Mouse (Mus musculus) granulocyte monocyte progenitor cell, adult 5-6 weeks (primary cell): Measurements from ENCODE around the gene Mst1. TPM values are rescaled to one million over a fixed set of nuclear protein-coding genes. Genes with fewer than 3 reads are reported as not detected.

ENCODE experiments used
- ATAC-seq: replicated peaks from 2 replicates; pipeline ENCODE4 v1.8.0; 2016; ENCODE audit warnings: mild to moderate bottlenecking, moderate TSS enrichment, inconsistent platforms; ENCODE audit not compliant: poor library complexity, severe bottlenecking
- total RNA-seq, 2 experiments: library from RNA; stranded (forward) in 1 of 2; stranded (reverse) in 1 of 2; fragments of 200-712, 200-1000 nt in 1 of 2; fragments of >200 nt in 1 of 2; fragmentation: Nextera tagmentation in 1 of 2; gene quantifications; 2 replicates each; pipeline ENCODE4 v1.2.3; 2014 to 2017

The Mst1 gene
- total RNA-seq, 2 experiments from 2014 or later = 0.67 to 1.6 TPM

- no peak for ATAC-seq
Observed at GRCm38 (mm10) chr9:108094998-108095411, 14.8 kb downstream of the Mst1 start.

GRCm38 (mm10) chr9:108095518-108095917 lies 15.3 kb downstream of the Mst1 start:
- peak; percentile 39 for ATAC-seq

GRCm38 (mm10) chr9:108095949-108096712 lies 15.9 kb downstream of the Mst1 start:
- ATAC-seq = no peak

GRCm38 (mm10) chr9:108099619-108100018 lies 19.4 kb downstream of the Mst1 start:
- no peak for ATAC-seq

GRCm38 (mm10) chr9:108104766-108105548 lies 24.7 kb downstream of the Mst1 start:
- ATAC-seq = peak; percentile 85

GRCm38 (mm10) chr9:108105549-108105863 lies 25.3 kb downstream of the Mst1 start:
- ATAC-seq = no peak

GRCm38 (mm10) chr9:108106090-108106489 lies 25.9 kb downstream of the Mst1 start:
- ATAC-seq = no peak

- ATAC-seq = no peak
Observed at GRCm38 (mm10) chr9:108107867-108108266, 27.6 kb downstream of the Mst1 start.

- ATAC-seq = no peak
Observed at GRCm38 (mm10) chr9:108110160-108110559, 29.9 kb downstream of the Mst1 start.

- peak; percentile 55 for ATAC-seq
Observed at GRCm38 (mm10) chr9:108111101-108111592, 30.9 kb downstream of the Mst1 start.

GRCm38 (mm10) chr9:108111593-108112121 lies 31.4 kb downstream of the Mst1 start:
- no peak for ATAC-seq

- no peak for ATAC-seq
Observed at GRCm38 (mm10) chr9:108112719-108113340, 32.6 kb downstream of the Mst1 start.

GRCm38 (mm10) chr9:108115290-108116077 lies 35.2 kb downstream of the Mst1 start:
- no peak for ATAC-seq

GRCm38 (mm10) chr9:108117143-108117542 lies 36.9 kb downstream of the Mst1 start:
- no peak for ATAC-seq

- ATAC-seq = no peak
Observed at GRCm38 (mm10) chr9:108119891-108120411, 39.7 kb downstream of the Mst1 start.

- ATAC-seq = peak; percentile 97
Observed at GRCm38 (mm10) chr9:108120671-108121070, 40.4 kb downstream of the Mst1 start.

GRCm38 (mm10) chr9:108121170-108121969 lies 41.1 kb downstream of the Mst1 start:
- ATAC-seq = peak; percentile 41

GRCm38 (mm10) chr9:108123916-108124315 lies 43.7 kb downstream of the Mst1 start:
- ATAC-seq = no peak

GRCm38 (mm10) chr9:108125731-108126130 lies 45.5 kb downstream of the Mst1 start:
- no peak for ATAC-seq
